Mouse (Mus musculus) cerebellum, adult 2 months (tissue): ENCODE data around the gene Bbs7.

ENCODE experiments used
- CTCF ChIP-seq: fragments of 200-500 bp; IDR thresholded peaks from 2 replicates; pipeline ENCODE4 v1.5.1; 2011; ENCODE audit warnings: low read depth, mild to moderate bottlenecking, control low read depth, low read length, moderate library complexity, borderline replicate concordance; ENCODE audit not compliant: insufficient read depth
- POLR2A ChIP-seq: fragments of 200-500 bp; IDR thresholded peaks from 2 replicates; pipeline ENCODE4 v1.6.1; 2011; ENCODE audit warnings: low read length, control low read depth, borderline replicate concordance; ENCODE audit not compliant: insufficient read depth

DNA sequence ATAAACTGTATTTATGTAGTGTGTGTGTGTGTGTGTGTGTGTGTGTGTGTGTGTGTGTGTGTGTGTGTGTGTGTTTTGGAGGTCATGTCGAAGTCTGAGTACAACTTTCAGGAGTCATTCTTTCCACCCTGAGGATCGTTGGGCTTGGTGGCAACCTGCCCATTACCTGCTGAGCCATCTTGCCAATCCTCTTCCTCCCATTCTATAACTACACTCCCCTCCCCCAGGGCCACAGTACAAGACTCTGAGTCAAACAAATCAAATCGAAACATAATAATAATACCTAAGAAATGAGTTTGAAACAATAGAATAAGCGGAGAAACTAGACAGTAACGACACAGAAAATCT lies 605 bp upstream of the Bbs7 start:
- no peak for TF ChIP-seq CTCF
- TF ChIP-seq POLR2A: no peak
